Mouse (Mus musculus): ENCODE results near the gene Caprin1.

The Caprin1 gene

DNA sequence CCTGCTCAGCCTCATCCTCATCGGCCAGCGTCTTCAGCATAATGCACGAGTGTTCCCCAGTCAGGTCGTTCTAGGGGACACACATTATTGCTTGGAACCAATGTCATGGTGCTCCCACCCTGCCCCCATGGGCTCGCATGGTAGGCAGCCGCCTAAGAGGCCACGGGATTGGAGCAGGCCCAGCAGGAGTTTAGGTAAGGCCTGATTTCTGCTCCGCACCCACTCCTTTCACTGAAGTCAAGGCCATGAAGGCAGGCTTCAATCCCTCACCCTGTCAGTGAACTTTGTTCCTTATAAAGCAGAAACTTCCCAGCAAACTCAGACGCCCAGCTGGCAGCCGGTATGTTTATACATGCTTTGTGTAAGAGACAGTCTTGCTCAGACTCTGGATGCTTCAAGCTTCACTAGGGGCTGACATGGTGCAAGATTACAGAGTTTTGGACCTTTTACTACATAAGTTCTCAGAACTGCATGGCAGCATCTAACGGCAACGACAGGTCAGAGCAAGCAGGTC is 69.4 kb downstream of the Caprin1 start:
- DNase-seq (ENCODE audit: low read depth, low spot score): no peak

GRCm38 (mm10) chr2:103724521-103724920 is 72.9 kb downstream of the Caprin1 start:
- no peak for DNase-seq (ENCODE audit: low read depth, low spot score)

GRCm38 (mm10) chr2:103719292-103719646 is 78.2 kb downstream of the Caprin1 start:
- no peak for DNase-seq (ENCODE audit: low read depth, low spot score)

DNA sequence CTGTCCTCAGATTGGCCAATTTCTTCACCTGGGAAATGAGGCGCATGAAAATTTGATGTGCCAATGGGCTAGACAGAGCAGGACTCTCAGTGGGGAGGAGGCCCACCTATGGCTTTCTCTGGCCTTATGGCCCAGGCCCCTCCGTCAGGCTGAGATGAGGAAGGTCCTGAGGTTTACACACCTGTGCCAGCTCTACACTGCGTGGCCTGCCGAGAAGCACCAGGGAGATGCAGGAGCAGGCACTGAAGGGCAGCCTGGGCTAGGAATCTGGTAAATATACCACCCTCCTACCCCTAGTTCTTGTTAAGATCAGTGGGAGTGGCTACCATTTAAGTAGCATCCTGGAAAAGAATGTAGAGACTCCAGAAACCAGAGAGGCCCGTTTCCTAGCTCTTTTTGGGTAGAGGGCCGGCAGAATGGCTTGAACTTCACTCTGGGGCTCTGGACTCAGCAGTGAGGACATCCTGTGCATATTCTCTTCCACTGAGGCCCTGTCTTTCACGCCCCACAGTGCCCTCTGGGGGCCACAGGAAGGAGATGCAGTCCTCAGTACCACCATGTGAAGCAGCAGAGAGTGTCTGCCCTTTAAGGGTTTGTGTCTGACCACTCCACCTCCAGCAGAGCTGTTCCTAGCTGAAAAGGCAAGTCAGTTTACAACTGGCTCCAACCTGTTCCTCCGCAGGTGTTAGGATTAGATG is 78.7 kb downstream of the Caprin1 start:
- DNase-seq (ENCODE audit: low read depth, low spot score): peak; percentile 52

DNA sequence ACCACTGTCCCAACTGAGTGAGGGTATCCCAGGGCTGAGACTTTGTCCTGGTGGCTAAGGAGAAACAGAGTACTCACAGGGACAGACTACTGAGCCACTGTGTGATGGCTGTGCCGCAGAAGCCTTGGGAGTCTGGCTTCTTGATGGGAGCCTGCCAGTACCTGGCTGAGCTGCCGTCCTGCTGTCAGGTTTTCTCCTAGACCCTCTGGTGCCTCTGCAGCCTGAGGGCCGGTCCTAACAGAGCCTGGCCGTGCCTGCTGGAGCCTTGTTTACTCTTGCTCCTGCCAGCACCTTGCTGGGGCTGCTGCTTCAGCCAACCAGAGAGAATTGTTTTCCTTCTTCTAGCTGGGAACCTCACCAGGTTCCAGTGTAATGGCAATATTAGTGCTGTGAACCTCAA is 83.0 kb downstream of the Caprin1 start:
- no peak for DNase-seq (ENCODE audit: low read depth, low spot score)

DNA sequence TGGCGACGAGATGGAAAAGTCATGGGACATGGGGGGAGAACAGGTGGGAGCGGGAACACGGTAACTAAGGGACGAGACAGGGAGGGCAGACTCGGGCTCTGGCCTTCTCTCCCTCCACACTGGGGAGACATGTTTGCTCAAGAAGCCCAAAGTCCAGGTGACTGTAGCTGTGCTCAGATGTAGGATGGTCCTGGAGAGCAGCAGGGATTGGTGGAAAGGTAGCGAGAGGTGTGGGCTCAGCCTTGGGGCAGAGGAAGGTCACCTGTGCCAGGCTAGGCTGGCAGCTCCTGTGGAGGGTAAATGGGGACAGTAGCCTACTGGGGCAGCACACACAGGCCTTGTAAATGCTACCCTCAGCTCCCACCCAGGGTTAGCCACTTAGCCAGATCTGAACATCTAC is 83.6 kb downstream of the Caprin1 start:
- DNase-seq (ENCODE audit: low read depth, low spot score): no peak

Measured in WW6 (cell line).